Mouse (Mus musculus) heart, embryonic 10.5 days (tissue): ENCODE data around the gene Sos1. TPM values are rescaled to one million over a fixed set of nuclear protein-coding genes. Genes with fewer than 3 reads are reported as not detected.
A peak's percentile ranks its signal among the peaks of the same experiment; 100 is the strongest.
"Not testable (repeated sequence)": the region's sequence is repeated elsewhere in the genome, so short reads cannot be mapped to it uniquely, and the experiment has no call there.

ENCODE experiments used
- DNase-seq: peaks from one replicate; pipeline ENCODE4 v3.0.0-alpha.2; 2017; ENCODE audit warnings: low spot score
- H3K27ac ChIP-seq: fragments of 300-500 bp; sonication (generic); 2 replicates; pipeline ENCODE4 v1.5.1; 2016; ENCODE audit warnings: mild to moderate bottlenecking
- H3K27me3 ChIP-seq: fragments of 300-500 bp; sonication (generic); 2 replicates; pipeline ENCODE4 v1.6.1; 2016; ENCODE audit warnings: mild to moderate bottlenecking; ENCODE audit not compliant: poor library complexity, insufficient read depth, severe bottlenecking
- H3K36me3 ChIP-seq: fragments of 300-500 bp; sonication (generic); 2 replicates; pipeline ENCODE4 v1.6.1; 2016; ENCODE audit warnings: mild to moderate bottlenecking, moderate library complexity
- H3K4me1 ChIP-seq: fragments of 300-500 bp; sonication (generic); 2 replicates; pipeline ENCODE4 v1.6.1; 2016; ENCODE audit warnings: mild to moderate bottlenecking
- H3K4me3 ChIP-seq: fragments of 300-500 bp; sonication (generic); 2 replicates; pipeline ENCODE4 v1.5.1; 2016; ENCODE audit warnings: mild to moderate bottlenecking, moderate library complexity
- H3K9me3 ChIP-seq: fragments of 300-500 bp; sonication (generic); 2 replicates; pipeline ENCODE4 v1.6.1; 2016; ENCODE audit warnings: mild to moderate bottlenecking, moderate library complexity
- WGBS: fragments of 180-500 bp; shearing (Covaris S2); methylation state at CpG from one replicate; pipeline ENCODE4 v1.1.7; 2016; 5-methylcytosine and 5-hydroxymethylcytosine counted together
- polyA plus RNA-seq: library from polyadenylated mRNA; unstranded; fragments of >200 nt; fragmentation: Nextera tagmentation; extraction: Ambion mirVana; gene quantifications from 2 replicates; pipeline ENCODE4 v1.2.1, GENCODE M21; 2016

Gene Sos1
- polyA plus RNA-seq, 1 experiment from 2014 or later: 3.2 TPM

GRCm38 (mm10) chr17:80378386-80378785, 101.9 kb downstream of the Sos1 start:
- H3K27ac ChIP-seq, H3K9me3 ChIP-seq, H3K36me3 ChIP-seq, H3K4me1 ChIP-seq, DNase-seq, H3K4me3 ChIP-seq: not testable (repeated sequence)
- peaks cover 20% of the 10 kb centered on the region for H3K27me3 ChIP-seq

- Histone ChIP-seq H3K27ac (peak overlapping the region; percentile 93), H3K4me3 (peak overlapping the region; percentile 67), H3K9me3 (no peaks in the 10 kb centered on the region), H3K4me1 (peaks cover 13% of the 10 kb centered on the region), H3K36me3 (no peaks in the 10 kb centered on the region), H3K27me3 (peaks cover 35% of the 10 kb centered on the region)
- DNase-seq: no peak
- WGBS: 22% methylated on average over 29 of the region's 29 CpGs
Observed at GRCm38 (mm10) chr17:80373726-80374096, 106.5 kb downstream of the Sos1 start.

GRCm38 (mm10) chr17:80372989-80373725, 107.1 kb downstream of the Sos1 start, which contains the start of gene Gm10190:
Gene Gm10190 (minus strand): TSS chr17:80373541.
- 5% methylated on average over 102 of the region's 102 CpGs for WGBS
- Histone ChIP-seq H3K27ac (peak within 1 kb of the TSS; percentile 93), H3K27me3 (peaks cover 32% of the 10 kb centered on the region), H3K4me1 (peaks cover 13% of the 10 kb centered on the region), H3K9me3 (no peaks in the 10 kb centered on the region), H3K36me3 (no peaks in the 10 kb centered on the region), H3K4me3 (peak within 1 kb of the TSS; percentile 67)
- DNase-seq: peak; percentile 92

- Histone ChIP-seq H3K27ac (no peak overlapping the region), H3K27me3 (peaks cover 16% of the 10 kb centered on the region), H3K4me3 (no peak overlapping the region), H3K36me3 (no peaks in the 10 kb centered on the region), H3K9me3 (no peaks in the 10 kb centered on the region), H3K4me1 (peaks cover 9% of the 10 kb centered on the region)
- 80% methylated on average over 9 of the region's 9 CpGs for WGBS
- no peak for DNase-seq
Observed at GRCm38 (mm10) chr17:80368606-80369005, 111.6 kb downstream of the Sos1 start.

GRCm38 (mm10) chr17:80367276-80367675, 113.0 kb downstream of the Sos1 start:
- Histone ChIP-seq H3K27ac (no peak overlapping the region), H3K4me3 (no peak overlapping the region), H3K36me3 (no peaks in the 10 kb centered on the region), H3K9me3 (no peaks in the 10 kb centered on the region), H3K4me1 (no peaks in the 10 kb centered on the region), H3K27me3 (peaks cover 10% of the 10 kb centered on the region)
- no peak for DNase-seq
- 88% methylated on average over 5 of the region's 5 CpGs for WGBS

- Histone ChIP-seq H3K27me3 (0 out of 2 replicates have a peak, but pooled peaks cover 3% of the 10 kb centered on the region), H3K4me3 (no peak overlapping the region), H3K9me3 (no peaks in the 10 kb centered on the region), H3K4me1 (no peaks in the 10 kb centered on the region), H3K27ac (no peak overlapping the region), H3K36me3 (no peaks in the 10 kb centered on the region)
- 75% methylated on average over 8 of the region's 8 CpGs for WGBS
- DNase-seq: no peak
Observed at GRCm38 (mm10) chr17:80360245-80360644, 120.0 kb downstream of the Sos1 start.

GRCm38 (mm10) chr17:80347234-80347633, 133.0 kb downstream of the Sos1 start:
- no peak for DNase-seq

GRCm38 (mm10) chr17:80346591-80347125, 133.6 kb downstream of the Sos1 start:
- no peaks in the 10 kb centered on the region for H3K9me3 ChIP-seq
- no peaks in the 10 kb centered on the region for H3K36me3 ChIP-seq
- DNase-seq: no peak
- WGBS: 74% methylated on average over 11 of the region's 11 CpGs
- H3K27me3 ChIP-seq: no peaks in the 10 kb centered on the region
- no peaks in the 10 kb centered on the region for H3K4me1 ChIP-seq
- H3K27ac ChIP-seq: no peak overlapping the region
- H3K4me3 ChIP-seq: no peak overlapping the region

More at GRCm38 (mm10) chr17:80347234-80347633, 133.0 kb downstream of the Sos1 start:
- H3K9me3 ChIP-seq: no peaks in the 10 kb centered on the region
- H3K27me3 ChIP-seq: no peaks in the 10 kb centered on the region
- H3K27ac ChIP-seq: no peak overlapping the region
- H3K4me1 ChIP-seq: no peaks in the 10 kb centered on the region
- H3K4me3 ChIP-seq: no peak overlapping the region
- H3K36me3 ChIP-seq: no peaks in the 10 kb centered on the region
- 56% methylated on average over 6 of the region's 6 CpGs for WGBS

- Histone ChIP-seq H3K4me1 (no peaks in the 10 kb centered on the region), H3K27ac (no peak overlapping the region), H3K4me3 (no peak overlapping the region), H3K9me3 (no peaks in the 10 kb centered on the region), H3K27me3 (no peaks in the 10 kb centered on the region), H3K36me3 (no peaks in the 10 kb centered on the region)
- DNase-seq: no peak
- 75% methylated on average over 4 of the region's 4 CpGs for WGBS
Observed at GRCm38 (mm10) chr17:80345277-80345676, 135.0 kb downstream of the Sos1 start.

Other genes with a start within 250 kb of the Sos1 start
- 17.4 and 18.6 TPM in 2 replicates for gene Morn2, start 190.2 kb downstream of the Sos1 start, polyA plus RNA-seq
- 12.4 and 12.9 TPM in 2 replicates for gene Dhx57, start 190.0 kb downstream of the Sos1 start, polyA plus RNA-seq
- gene Arhgef33, start 173.0 kb downstream of the Sos1 start, polyA plus RNA-seq: 0.49 and 0.78 TPM in 2 replicates
- 0.89 TPM in 1 of 2 replicates, not detected in the other for gene Gm10190, start 106.9 kb downstream of the Sos1 start, polyA plus RNA-seq
- 0.07 and 0.24 TPM in 2 replicates for gene Cdkl4, start 97.4 kb upstream of the Sos1 start, polyA plus RNA-seq
- gene Map4k3, start 248.0 kb upstream of the Sos1 start, polyA plus RNA-seq: 13.5 and 17.6 TPM in 2 replicates